Mouse (Mus musculus) spleen, adult 2 months (tissue): ENCODE data around the gene Katnb1.

Experiments used
- CTCF ChIP-seq: fragments of 200-500 bp; IDR thresholded peaks from 2 replicates; pipeline ENCODE4 v1.5.1; 2011; ENCODE audit warnings: mild to moderate bottlenecking, inconsistent platforms; ENCODE audit not compliant: insufficient read depth, insufficient read length, insufficient replicate concordance; ENCODE audit errors: extremely low read depth
- POLR2A ChIP-seq: fragments of 200-500 bp; IDR thresholded peaks from 2 replicates; pipeline ENCODE4 v1.6.1; 2011; ENCODE audit warnings: low read depth, low read length, inconsistent platforms

- TF ChIP-seq POLR2A (no peak), CTCF (no peak)
Observed at GRCm38 (mm10) chr8:95047884-95048680, 32.9 kb upstream of the Katnb1 start.
